Mouse (Mus musculus) midbrain, embryonic 15.5 days (tissue): Measurements from ENCODE around the gene Tmem79. TPM values are rescaled to one million over a fixed set of nuclear protein-coding genes. Genes with fewer than 3 reads are reported as not detected.
A peak's percentile ranks its signal among the peaks of the same experiment; 100 is the strongest.
"Not testable (repeated sequence)": the region's sequence is repeated elsewhere in the genome, so short reads cannot be mapped to it uniquely, and the experiment has no call there.

Source experiments
- ATAC-seq: fragments of 200-750 bp; cut with Nextera tagmentation; replicated peaks from 2 replicates; pipeline ENCODE4 v1.8.0; 2017; ENCODE audit warnings: moderate TSS enrichment
- H3K27ac ChIP-seq: fragments of 300-500 bp; sonication (generic); 2 replicates; pipeline ENCODE4 v1.5.1; 2015; ENCODE audit warnings: mild to moderate bottlenecking, inconsistent platforms
- H3K27me3 ChIP-seq: fragments of 300-500 bp; sonication (generic); replicated peaks from 2 replicates; pipeline ENCODE4 v1.6.1; 2015; ENCODE audit warnings: inconsistent platforms
- H3K36me3 ChIP-seq: fragments of 300-500 bp; sonication (generic); replicated peaks from 2 replicates; pipeline ENCODE4 v1.6.1; 2015; ENCODE audit warnings: inconsistent platforms
- H3K4me1 ChIP-seq: fragments of 300-500 bp; sonication (generic); 2 replicates; pipeline ENCODE4 v1.6.1; 2015; ENCODE audit warnings: inconsistent platforms
- H3K4me2 ChIP-seq: fragments of 300-500 bp; sonication (generic); 2 replicates; pipeline ENCODE4 v1.6.1; 2015; ENCODE audit warnings: inconsistent platforms, mild to moderate bottlenecking, moderate library complexity
- H3K4me3 ChIP-seq: fragments of 300-500 bp; sonication (generic); 2 replicates; pipeline ENCODE4 v1.5.1; 2015; ENCODE audit warnings: mild to moderate bottlenecking, inconsistent platforms
- H3K9ac ChIP-seq: fragments of 300-500 bp; sonication (generic); 2 replicates; pipeline ENCODE4 v1.6.1; 2015; ENCODE audit warnings: mild to moderate bottlenecking, inconsistent platforms
- H3K9me3 ChIP-seq: fragments of 300-500 bp; sonication (generic); 2 replicates; pipeline ENCODE4 v1.6.1; 2016; ENCODE audit warnings: inconsistent platforms
- WGBS: fragments of 180-500 bp; shearing (Covaris S2); methylation state at CpG from one replicate; pipeline ENCODE4 v1.1.7; 2015; ENCODE audit warnings: mixed read lengths; 5-methylcytosine and 5-hydroxymethylcytosine counted together
- polyA plus RNA-seq: library from polyadenylated mRNA; unstranded; fragments of >200 nt; fragmentation: Nextera tagmentation; extraction: Ambion mirVana; gene quantifications from 2 replicates; pipeline ENCODE4 v1.2.1, GENCODE M21; 2015

Tmem79 gene
- polyA plus RNA-seq, 1 experiment from 2014 or later = 1.6 TPM

GRCm38 (mm10) chr3:88295272-88295671, 40.7 kb downstream of the Tmem79 start:
- not testable (repeated sequence) for H3K9me3 ChIP-seq, ATAC-seq, H3K27ac ChIP-seq, H3K27me3 ChIP-seq, H3K4me2 ChIP-seq, H3K36me3 ChIP-seq, H3K9ac ChIP-seq
- H3K4me3 ChIP-seq = peak overlapping the region; percentile 73; the same call in 1 of the 2 replicates
- H3K4me1 ChIP-seq = peaks cover 21% of the 10 kb centered on the region
- WGBS = 86% methylated on average over 1 of the region's 1 CpGs

DNA sequence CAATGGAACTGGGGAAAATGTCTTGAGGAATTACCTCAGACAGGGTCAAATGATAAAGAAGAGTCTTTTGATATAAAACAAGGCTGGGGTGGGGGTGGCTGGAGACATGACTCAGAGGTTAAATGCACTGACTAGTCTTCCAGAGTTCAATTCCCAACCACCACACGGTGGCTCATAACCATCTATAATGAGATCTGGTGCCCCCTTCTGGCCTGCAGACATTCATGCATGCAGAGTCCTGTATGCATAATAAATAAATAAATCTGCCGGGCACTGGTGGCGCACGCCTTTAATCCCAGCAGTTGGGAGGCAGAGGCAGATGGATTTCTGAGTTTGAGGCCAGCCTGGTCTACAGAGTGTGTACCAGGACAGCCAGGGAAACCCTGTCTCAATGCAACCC, 44.0 kb downstream of the Tmem79 start:
- H3K27ac ChIP-seq = no peak overlapping the region
- 37% methylated on average over 4 of the region's 4 CpGs for WGBS
- no peak for ATAC-seq

DNA sequence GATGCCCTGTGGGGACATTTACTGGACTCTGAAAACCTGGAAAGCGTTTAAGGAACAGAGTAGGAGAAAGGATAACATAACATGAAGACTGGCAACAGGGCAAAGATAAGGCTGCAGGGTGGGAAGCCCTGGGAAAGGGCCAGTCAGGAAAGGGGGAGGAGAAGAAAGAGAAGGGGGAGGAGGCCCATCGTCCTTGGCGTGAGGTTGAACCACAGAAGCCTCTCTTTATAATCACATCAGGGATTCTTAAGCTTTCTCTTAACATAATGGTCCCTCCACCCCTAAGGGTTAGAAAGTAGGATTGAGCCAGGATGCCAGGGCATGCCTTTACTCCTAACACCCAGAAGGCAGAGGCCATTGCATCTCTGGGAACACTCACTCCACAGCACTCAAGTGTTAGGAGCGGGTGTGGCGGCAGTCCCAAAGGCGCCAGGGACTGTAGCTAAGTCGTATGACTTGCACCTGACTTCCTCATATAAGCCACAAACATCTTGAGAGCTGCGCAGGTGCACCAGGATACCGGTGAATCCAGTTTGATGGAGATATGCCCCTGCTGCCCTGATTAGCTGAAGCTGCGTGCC, 47.7 kb downstream of the Tmem79 start:
- 78% methylated on average over 10 of the region's 10 CpGs for WGBS
- H3K27ac ChIP-seq, ATAC-seq, H3K4me2 ChIP-seq, H3K4me3 ChIP-seq, H3K9ac ChIP-seq, H3K36me3 ChIP-seq, H3K4me1 ChIP-seq, H3K27me3 ChIP-seq, H3K9me3 ChIP-seq: not testable (repeated sequence)

More for the DNA sequence above, 44.0 kb downstream of the Tmem79 start:
- Histone ChIP-seq H3K4me3 (no peak overlapping the region), H3K4me1 (peaks cover 7% of the 10 kb centered on the region), H3K4me2 (no peak overlapping the region), H3K9ac (no peak overlapping the region), H3K9me3 (no peaks in the 10 kb centered on the region), H3K36me3 (no peaks in the 10 kb centered on the region), H3K27me3 (no peaks in the 10 kb centered on the region)

DNA sequence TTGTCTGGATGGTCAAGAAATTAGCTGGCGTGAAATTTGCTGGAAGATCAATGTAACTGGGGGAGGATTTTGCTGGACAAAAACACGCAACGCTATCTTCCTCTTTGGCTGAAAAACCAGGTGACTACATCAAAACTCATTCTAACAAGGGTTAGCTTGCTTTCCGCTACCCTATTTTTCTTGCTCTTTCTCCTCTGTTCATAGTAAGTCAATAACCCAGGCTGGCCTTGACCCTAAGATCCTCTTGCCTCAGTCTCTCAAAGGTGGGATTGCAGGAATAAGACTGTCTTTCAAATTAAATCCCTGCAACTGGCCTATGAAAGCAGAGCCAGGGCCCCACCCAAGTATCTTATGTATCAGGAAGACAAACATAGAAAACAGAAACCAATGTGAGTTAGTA, 48.8 kb downstream of the Tmem79 start, which contains the start of gene Gm38392:
TSS of gene Gm38392 (minus strand) at position 101 of the 400 bp plus-strand sequence.
- WGBS = 97% methylated on average over 4 of the region's 4 CpGs
- H3K27me3 ChIP-seq = no peaks in the 10 kb centered on the region
- ATAC-seq = no peak

GRCm38 (mm10) chr3:88285565-88285895, 50.4 kb downstream of the Tmem79 start:
- not testable (repeated sequence) for H3K4me1 ChIP-seq, ATAC-seq, H3K4me3 ChIP-seq, H3K4me2 ChIP-seq, H3K36me3 ChIP-seq, H3K27ac ChIP-seq, H3K27me3 ChIP-seq, H3K9me3 ChIP-seq, H3K9ac ChIP-seq
- 92% methylated on average over 2 of the region's 2 CpGs for WGBS

More for the DNA sequence above, 48.8 kb downstream of the Tmem79 start, which contains the start of gene Gm38392:
- no peak within 1 kb of the TSS for H3K27ac ChIP-seq
- H3K4me2 ChIP-seq = no peak within 1 kb of the TSS
- no peak within 1 kb of the TSS for H3K9ac ChIP-seq
- H3K4me1 ChIP-seq = no peaks in the 10 kb centered on the region
- no peaks in the 10 kb centered on the region for H3K36me3 ChIP-seq
- H3K4me3 ChIP-seq = no peak within 1 kb of the TSS
- H3K9me3 ChIP-seq = no peaks in the 10 kb centered on the region

- not testable (repeated sequence) for H3K36me3 ChIP-seq, H3K9ac ChIP-seq, H3K27me3 ChIP-seq, ATAC-seq, H3K4me3 ChIP-seq, H3K9me3 ChIP-seq, H3K27ac ChIP-seq, H3K4me1 ChIP-seq, H3K4me2 ChIP-seq
- WGBS = 98% methylated on average over 14 of the region's 14 CpGs
These were observed 51.0 kb downstream of the Tmem79 start for GRCm38 (mm10) chr3:88284815-88285564.

GRCm38 (mm10) chr3:88281141-88281916, 54.6 kb downstream of the Tmem79 start:
- H3K4me3 ChIP-seq, H3K27ac ChIP-seq, H3K4me1 ChIP-seq, H3K9ac ChIP-seq, H3K27me3 ChIP-seq, H3K4me2 ChIP-seq, H3K36me3 ChIP-seq, H3K9me3 ChIP-seq, ATAC-seq: not testable (repeated sequence)
- 52% methylated on average over 11 of the region's 11 CpGs for WGBS

DNA sequence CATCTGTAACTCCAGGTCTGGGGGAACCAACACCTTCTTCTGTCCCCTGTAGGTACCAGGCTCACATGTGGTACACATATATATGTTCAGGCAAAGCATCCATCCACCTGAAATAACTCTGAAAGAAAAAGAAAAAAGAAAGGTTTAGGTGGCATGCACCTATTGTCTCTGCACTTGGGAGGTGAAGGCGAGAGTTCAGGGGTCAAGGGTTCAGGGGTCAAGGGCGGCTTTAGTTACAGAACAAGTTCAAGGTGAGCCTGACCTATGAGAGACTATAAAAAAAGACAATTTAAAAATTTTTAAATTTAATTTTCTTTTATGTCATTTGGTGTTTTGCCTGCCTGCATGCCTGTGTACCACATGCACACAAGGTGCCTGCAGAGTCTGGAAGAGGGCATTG, 55.9 kb downstream of the Tmem79 start:
- no peak for ATAC-seq
- Histone ChIP-seq H3K9ac (no peak overlapping the region), H3K4me1 (no peaks in the 10 kb centered on the region), H3K9me3 (no peaks in the 10 kb centered on the region), H3K4me3 (no peak overlapping the region), H3K27ac (no peak overlapping the region), H3K36me3 (no peaks in the 10 kb centered on the region), H3K27me3 (no peaks in the 10 kb centered on the region), H3K4me2 (no peak overlapping the region)
- WGBS = 90% methylated on average over 2 of the region's 2 CpGs

Other genes with a start within 250 kb of the Tmem79 start
- gene Mef2d, start 193.8 kb downstream of the Tmem79 start, polyA plus RNA-seq = 23.2 and 25.3 TPM in 2 replicates
- 0.14 TPM in 2 replicates for gene Rhbg, start 81.4 kb downstream of the Tmem79 start, polyA plus RNA-seq
- gene Gm38392, start 48.9 kb downstream of the Tmem79 start, polyA plus RNA-seq = not detected in 2 replicates
- gene Tsacc, start 39.1 kb downstream of the Tmem79 start, polyA plus RNA-seq = 8.7 and 9.9 TPM in 2 replicates
- gene Cct3, start 39.0 kb downstream of the Tmem79 start, polyA plus RNA-seq = 442 and 444 TPM in 2 replicates
- gene Glmp, start 11.1 kb downstream of the Tmem79 start, polyA plus RNA-seq = 106 and 107 TPM in 2 replicates
- 73.2 and 74.9 TPM in 2 replicates for gene Smg5, start 112 bp upstream of the Tmem79 start, polyA plus RNA-seq
- 1.1 and 1.8 TPM in 2 replicates for gene Paqr6, start 28.4 kb upstream of the Tmem79 start, polyA plus RNA-seq
- not detected in 2 replicates for gene Bglap3, start 36.6 kb upstream of the Tmem79 start, polyA plus RNA-seq
- gene Bglap2, start 42.6 kb upstream of the Tmem79 start, polyA plus RNA-seq = not detected in 2 replicates
- gene Bglap, start 48.3 kb upstream of the Tmem79 start, polyA plus RNA-seq = 0.50 TPM in 1 of 2 replicates, not detected in the other
- 23.6 and 26.7 TPM in 2 replicates for gene Pmf1, start 74.2 kb upstream of the Tmem79 start, polyA plus RNA-seq
- gene Slc25a44, start 89.0 kb upstream of the Tmem79 start, polyA plus RNA-seq = 39.6 and 41.2 TPM in 2 replicates
- gene Sema4a, start 125.0 kb upstream of the Tmem79 start, polyA plus RNA-seq = 39.1 and 39.3 TPM in 2 replicates
- gene Lmna, start 173.8 kb upstream of the Tmem79 start, polyA plus RNA-seq = 51.1 and 51.6 TPM in 2 replicates
- 37.0 and 37.7 TPM in 2 replicates for gene Mex3a, start 196.2 kb upstream of the Tmem79 start, polyA plus RNA-seq
- 0.41 and 1.3 TPM in 2 replicates for gene Rab25, start 212.2 kb upstream of the Tmem79 start, polyA plus RNA-seq
- 206 and 232 TPM in 2 replicates for gene Lamtor2, start 216.9 kb upstream of the Tmem79 start, polyA plus RNA-seq
- gene Ubqln4, start 217.6 kb upstream of the Tmem79 start, polyA plus RNA-seq = 45.9 and 48.0 TPM in 2 replicates
- gene Ssr2, start 239.7 kb upstream of the Tmem79 start, polyA plus RNA-seq = 133 and 143 TPM in 2 replicates